Mouse (Mus musculus): Measurements from ENCODE around the gene Rapgefl1.
A peak's percentile ranks its signal among the peaks of the same experiment; 100 is the strongest.

Gene Rapgefl1

DNA sequence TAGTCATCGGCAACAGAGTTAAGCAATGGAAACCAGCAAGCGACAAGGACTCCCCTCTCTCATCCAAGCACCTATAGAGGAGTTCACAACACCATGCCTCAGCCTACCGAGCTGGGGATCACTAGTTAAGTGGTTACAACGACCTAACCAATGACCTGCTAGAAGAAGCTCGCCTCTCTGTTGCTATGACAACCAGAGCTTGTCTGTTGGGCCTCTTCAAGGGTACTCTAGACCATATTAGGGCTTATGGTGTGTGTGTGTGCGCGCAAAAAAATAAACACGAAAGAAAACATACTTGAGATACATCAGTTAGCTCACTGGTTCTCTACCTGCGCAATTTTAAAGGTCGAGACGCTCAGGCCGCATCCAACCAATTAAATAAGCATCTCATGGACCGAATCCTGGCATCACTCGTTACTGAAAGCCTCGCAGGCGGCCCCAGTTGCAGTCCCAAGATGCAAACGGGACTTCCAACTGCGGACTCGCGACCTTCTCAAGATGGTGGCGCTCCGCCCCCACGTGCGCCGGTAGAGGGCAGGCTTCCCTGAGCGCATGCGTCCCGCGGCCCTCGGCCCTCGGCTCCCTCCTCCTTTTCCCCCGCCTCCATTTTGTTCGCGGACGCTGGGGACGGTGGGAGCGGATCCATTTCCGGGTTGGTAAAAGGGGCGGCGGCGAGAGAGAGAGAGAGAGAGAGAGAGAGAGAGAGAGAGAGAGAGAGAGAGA lies 26.6 kb downstream of the Rapgefl1 start, which contains the start of gene Wipf2:
Gene Wipf2, plus strand, starts transcription at position 611 of the 723 bp plus-strand sequence.
- peak; percentile 97 for DNase-seq

DNA sequence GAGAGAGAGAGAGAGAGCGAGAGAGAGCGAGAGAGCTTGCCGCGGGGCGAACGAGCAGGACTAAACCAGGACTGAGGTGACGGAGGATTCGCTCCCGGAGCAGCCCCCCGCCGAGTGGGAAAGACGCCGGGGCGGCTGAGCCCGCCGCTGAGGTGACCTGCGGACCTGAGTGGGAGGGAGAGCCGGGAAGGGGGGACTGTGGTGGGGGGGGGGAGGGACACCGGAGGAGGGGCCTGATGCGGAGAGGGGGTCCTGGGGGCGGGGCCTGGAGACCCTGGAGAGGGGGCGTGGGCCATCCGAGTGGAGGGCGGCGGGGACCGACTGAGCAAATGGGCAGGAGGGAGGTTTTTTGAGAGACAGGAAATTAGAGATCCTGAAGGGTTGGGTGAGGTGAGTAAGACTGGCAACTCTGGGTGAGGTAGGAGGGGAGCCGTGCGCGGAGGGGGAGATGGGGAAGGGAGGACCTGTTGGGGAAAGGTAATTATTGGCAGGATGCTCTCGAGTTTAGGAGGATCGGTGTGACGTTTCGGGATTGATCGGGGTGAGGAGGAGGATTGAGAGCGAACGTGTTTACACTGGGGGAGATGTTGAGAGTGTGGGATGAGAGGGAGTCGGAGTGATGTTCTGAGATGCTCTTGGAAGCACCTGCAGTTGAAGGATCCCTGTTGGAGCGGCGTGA lies 27.3 kb downstream of the Rapgefl1 start:
- peak; percentile 36 for DNase-seq

DNA sequence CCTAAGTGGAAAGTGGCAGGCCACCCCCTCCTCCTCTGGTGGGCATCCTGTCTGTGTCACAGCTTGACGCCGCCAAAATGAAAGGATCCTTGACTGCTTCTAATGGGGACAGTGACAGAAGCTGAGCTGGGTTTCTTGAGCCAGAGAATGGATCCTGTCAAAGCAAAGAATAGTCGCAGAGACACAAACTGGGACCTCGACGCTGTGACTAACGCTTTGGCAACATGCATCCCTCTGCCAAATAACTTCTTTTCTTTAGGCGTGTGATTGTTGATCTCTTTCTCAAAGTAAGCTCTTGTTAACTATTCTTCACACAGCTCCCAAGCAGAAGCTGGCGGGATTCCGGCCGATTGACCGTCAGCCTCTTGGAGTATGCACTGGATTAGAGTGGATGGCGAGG lies 30.7 kb downstream of the Rapgefl1 start:
- DNase-seq = no peak

DNA sequence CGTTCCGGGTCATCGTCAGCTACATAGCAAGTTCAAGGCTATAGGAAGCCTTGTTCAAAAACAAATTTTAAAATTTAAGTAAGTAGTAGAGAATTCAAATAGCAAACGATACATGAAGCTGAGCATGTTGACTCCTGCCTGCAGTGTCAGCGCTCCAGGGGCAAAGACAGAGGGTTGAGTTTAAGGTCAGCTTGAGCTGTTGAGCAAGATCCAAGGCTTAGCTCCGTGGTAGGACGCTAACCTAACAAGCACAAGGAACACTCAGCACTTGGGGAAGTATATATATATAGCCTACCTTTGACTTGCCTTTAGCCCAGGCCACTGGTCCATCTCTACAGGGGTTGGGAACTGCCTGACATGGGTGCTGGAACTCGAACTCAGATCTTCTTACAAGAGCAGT lies 33.3 kb downstream of the Rapgefl1 start:
- no peak for DNase-seq

DNA sequence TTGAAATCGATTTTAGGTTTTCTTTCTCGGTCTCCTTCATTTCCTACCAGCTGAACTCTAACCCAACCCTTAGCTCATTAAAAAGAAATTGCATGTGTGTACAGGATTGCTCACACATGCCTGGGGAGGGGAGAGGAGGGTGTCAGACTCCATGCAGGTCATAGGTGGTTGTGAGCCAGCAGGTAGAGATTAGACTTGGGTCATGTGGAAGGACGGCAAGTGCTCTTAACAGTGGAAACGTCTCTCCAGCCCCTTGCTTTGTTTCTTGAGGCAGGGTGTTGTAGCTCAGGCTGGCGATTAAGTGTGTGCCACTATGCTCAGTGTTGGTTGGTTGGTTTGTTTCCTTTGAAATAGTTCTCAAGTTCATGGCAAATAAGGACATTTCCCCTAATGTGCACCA lies 34.2 kb downstream of the Rapgefl1 start:
- peak; percentile 70 for DNase-seq

DNA sequence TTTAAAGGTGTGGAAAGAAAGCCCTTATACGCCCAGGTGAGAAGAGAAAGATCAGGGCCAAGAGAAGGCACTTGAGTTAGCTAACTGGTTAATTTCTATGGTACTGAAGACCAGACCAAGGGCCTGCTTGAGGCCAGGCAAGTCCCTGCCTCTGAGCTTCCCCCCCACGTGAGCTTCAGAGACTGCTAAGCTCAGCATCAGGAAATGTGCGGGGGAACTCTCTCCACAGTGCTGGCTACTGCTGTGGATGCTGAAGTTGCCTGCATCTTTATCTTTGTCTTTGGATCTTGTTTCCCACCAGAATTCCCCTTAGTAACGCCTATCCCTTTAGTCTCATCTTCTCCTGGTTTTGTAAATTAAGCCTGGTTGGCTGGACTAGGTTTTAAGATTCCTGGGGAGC lies 34.8 kb downstream of the Rapgefl1 start:
- DNase-seq = no peak

DNA sequence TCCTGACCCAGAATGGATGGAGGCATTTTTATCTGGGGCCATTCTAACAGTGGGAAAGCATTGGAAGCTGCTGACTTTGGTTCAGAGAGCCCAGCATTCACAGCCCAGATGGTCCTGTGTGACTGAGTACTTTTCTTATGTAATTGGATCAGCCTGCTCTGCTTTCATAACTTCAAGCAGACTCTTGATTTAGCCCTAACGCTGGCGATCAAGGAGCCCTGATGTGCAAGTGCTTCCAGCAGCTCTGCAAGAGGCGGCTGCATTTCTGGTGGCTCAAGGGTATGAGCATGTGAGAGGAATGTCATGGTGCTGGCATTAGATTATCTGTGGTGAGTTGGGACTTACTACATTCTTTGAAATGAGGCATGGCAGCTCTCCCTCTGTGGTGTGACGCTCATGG lies 35.5 kb downstream of the Rapgefl1 start:
- DNase-seq = peak; percentile 77

DNA sequence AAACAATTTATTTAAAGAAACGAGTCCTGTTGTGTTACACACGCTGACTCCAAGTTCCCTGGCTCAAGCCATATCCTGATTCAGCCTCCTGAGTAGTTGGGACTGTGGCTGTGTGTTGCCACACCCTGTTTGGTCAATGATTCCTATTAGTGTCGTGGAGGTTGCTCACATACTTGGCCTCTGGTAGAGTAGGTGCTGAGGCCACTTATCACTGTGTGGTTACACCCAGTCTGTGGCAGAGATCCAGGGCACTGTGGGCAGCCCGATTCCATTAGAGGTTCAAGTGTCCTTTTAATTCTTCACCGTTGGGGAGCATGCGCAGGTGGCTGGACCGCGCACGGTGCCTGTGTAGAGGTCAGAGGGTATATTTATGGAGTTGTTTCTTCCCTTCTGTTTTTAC lies 37.3 kb downstream of the Rapgefl1 start:
- peak; percentile 95 for DNase-seq

DNA sequence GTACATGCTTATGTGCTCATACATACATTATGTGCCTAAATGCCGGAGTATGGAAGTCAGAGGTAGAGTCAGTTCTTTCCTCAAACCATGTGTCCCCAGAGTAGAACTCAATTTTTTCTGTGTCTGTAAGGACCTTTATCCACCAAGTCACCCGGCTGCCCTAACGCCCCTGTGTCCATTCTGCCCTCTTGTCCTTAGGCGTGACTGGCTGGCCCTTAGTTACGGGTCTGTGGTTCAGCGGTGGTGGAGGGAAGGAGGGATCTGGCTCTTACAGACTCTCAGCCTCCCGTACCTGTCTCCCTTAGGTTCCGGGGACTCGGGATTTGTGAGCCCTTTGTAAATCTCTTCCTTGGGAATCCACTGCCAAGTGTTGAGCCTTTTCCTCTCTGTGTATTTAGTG lies 40.4 kb downstream of the Rapgefl1 start:
- DNase-seq = no peak

DNA sequence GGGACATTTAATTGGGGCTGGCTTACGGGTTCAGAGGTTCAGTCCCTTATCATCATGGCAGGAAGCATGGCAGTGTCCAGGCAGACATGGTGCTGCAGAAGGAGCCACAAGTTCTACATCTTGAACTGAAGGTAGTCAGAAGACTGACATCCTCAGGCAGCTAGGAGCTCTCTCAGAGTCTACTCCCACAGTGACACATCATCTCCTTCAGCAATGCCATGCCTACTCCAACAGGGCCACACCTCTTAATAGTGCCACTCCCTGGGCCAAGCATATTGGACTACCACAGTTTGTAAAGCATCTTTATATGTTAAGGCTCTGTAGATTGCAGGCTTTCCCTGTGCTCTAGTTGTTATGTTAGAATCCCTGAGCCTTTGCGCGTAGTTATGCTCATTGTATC lies 51.1 kb downstream of the Rapgefl1 start:
- DNase-seq = no peak

DNA sequence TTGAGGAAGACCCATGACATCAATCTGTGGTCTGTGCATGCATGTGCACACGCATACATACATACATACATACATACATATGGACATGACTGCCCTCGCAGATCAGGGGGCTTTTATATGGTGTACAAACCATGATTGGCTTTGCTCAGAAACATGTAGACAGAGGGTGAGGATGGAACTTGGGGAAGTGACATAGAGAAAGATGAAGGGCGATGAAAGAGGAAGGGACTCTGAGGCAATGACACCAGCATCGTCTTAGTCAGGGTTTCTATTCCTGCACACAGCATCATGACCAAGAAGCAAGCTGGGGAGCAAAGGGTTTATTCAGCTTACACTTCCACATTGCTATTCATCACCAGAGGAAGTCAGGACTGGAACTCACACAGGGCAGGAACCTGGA lies 52.5 kb downstream of the Rapgefl1 start:
- DNase-seq = no peak

DNA sequence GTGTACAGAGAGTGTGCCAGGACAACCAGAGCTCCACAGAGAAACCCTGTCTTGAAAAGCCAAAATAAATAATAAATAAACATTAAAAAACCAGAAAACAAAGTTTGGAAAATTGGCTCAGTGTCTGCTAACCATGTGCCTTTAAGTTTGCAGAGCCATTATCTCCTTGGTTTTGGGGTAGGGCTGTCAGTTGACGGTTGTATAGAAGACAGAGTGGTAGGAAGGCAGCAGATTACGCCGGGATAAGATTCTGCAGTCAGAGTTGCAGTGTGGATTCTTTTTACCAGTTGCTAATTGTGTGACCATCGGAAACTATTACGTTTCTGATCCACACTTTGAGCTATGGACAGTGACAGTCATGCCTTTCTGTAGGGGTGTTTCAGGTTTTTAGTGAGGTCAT lies 53.4 kb downstream of the Rapgefl1 start:
- no peak for DNase-seq

DNA sequence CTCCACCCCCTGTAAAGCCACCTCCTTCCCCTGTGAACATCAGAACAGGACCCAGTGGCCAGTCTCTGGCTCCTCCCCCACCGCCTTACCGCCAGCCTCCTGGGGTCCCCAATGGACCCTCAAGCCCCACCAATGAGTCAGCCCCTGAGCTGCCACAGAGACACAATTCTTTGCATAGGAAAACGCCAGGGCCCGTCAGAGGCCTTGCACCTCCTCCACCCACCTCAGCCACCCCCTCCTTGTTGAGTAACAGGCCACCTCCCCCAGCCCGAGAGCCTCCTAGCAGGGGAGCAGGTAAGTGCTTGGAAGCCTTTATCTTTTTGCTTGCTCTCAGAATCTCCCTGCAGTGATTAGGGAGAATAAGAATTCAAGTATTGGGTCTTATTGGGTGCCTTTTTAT lies 55.8 kb downstream of the Rapgefl1 start:
- no peak for DNase-seq

DNA sequence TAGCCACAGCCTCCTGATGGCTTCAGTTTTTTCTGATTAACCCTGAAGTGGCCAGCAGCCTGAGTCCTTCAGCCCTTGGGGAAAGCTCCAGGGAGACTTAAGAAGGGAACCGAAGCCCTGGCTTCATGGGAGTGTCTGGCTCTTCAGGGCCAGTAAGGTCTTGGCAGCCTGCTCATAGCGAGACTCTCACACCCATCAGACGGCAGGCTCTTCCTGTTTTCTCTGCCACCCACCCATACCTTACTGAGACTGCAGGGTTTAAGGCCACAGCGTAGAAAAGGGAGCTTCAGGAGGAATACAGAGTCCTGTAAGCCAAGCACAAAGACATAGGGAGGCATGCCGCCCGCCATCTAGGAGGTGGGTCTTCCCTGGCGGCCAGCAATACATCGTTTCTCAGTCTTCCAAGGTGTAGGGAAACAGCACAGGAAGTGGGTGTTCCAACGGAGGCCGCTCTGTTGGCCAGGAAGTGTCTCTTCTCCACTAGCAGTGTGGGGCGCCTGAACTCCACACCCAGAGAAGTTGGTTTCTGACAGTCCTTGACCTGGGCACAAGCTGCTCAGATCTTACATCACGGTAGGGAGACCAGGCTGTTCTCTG lies 64.0 kb downstream of the Rapgefl1 start:
- DNase-seq = peak; percentile 18

DNA sequence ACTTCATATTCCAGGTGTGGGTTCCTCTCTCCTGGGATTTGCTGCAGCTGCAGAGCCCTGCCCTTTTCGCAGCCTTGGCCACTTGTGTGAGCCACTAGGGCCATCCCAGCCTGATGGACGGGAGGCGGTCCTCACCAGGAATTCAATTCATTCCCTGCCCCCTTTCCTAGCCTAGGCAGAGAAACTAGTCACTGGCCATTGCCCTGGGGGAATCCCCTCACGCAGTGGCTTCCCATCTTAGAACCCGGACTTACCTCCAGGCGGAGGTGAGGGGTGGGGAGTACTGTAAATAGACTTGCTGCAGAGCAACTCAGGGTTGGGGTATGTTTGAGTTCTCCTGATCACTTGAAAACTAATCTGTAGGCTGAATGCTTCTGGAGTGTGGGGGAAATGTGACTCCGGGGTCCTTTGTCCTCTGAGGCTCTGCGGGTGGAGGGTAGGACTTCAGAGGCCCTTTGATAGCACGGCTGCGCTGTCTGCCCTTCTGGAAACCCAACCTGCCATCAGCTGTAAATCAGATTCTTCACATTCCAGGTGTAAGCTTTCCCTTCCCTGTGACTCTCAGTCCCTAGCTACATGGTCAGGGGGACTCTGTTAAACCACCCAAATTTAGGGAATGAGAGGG lies 66.1 kb downstream of the Rapgefl1 start:
- no peak for DNase-seq

Measured in lung, postnatal 36 days (tissue).